Mouse (Mus musculus) embryonic fibroblast, embryonic 13.5 days (primary cell): Measurements from ENCODE around the gene Efl1.

ENCODE experiments used
- CTCF ChIP-seq: IDR thresholded peaks from 2 replicates; pipeline ENCODE4 v1.5.1; 2011; ENCODE audit warnings: mild to moderate bottlenecking, control low read depth, low read length, moderate library complexity, borderline replicate concordance; ENCODE audit not compliant: insufficient read depth
- POLR2A ChIP-seq: IDR thresholded peaks from 2 replicates; pipeline ENCODE4 v1.6.1; 2011; ENCODE audit warnings: low read depth, mild to moderate bottlenecking, control low read depth, low read length, moderate library complexity

GRCm38 (mm10) chr7:82820661-82821060 lies 172.2 kb downstream of the Efl1 start:
- TF ChIP-seq CTCF (no peak), POLR2A (no peak)
